Mouse (Mus musculus): ENCODE results near the gene Nlrp4b. TPM values are rescaled to one million over a fixed set of nuclear protein-coding genes. Genes with fewer than 3 reads are reported as not detected.
"Not testable (repeated sequence)": the region's sequence is repeated elsewhere in the genome, so short reads cannot be mapped to it uniquely, and the experiment has no call there.

The Nlrp4b gene
- not detected in 2 replicates for polyA plus RNA-seq (2015; fragmentation: Nextera tagmentation; extraction: Ambion mirVana)

GRCm38 (mm10) chr7:10687489-10687888 is at the start of gene Nlrp4b:
TSS of gene Nlrp4b (plus strand) at chr7:10687789.
- Histone ChIP-seq H3K4me1 (no peaks in the 10 kb centered on the region), H3K27ac (no peak within 1 kb of the TSS), H3K4me2 (no peak within 1 kb of the TSS), H3K36me3 (replicated peaks) (no peaks in the 10 kb centered on the region), H3K27me3 (replicated peaks) (no peaks in the 10 kb centered on the region), H3K9me3 (peaks cover 35% of the 10 kb centered on the region), H3K4me3 (no peak within 1 kb of the TSS), H3K9ac (no peak within 1 kb of the TSS)
- WGBS = 84% methylated on average over 1 of the region's 1 CpGs
- ATAC-seq (replicated peaks) = no peak

- no peak for ATAC-seq (replicated peaks)
- Histone ChIP-seq H3K9ac (no peak within 1 kb of the TSS), H3K4me1 (no peaks in the 10 kb centered on the region), H3K36me3 (replicated peaks) (no peaks in the 10 kb centered on the region), H3K9me3 (peaks cover 27% of the 10 kb centered on the region; the same call in 1 of the 2 replicates), H3K27ac (no peak within 1 kb of the TSS), H3K4me2 (no peak within 1 kb of the TSS), H3K27me3 (replicated peaks) (no peaks in the 10 kb centered on the region), H3K4me3 (no peak within 1 kb of the TSS)
Observed at GRCm38 (mm10) chr7:10754264-10754663, 66.7 kb downstream of the Nlrp4b start, which contains the start of gene Vmn1r71. TSS of gene Vmn1r71 (minus strand) at chr7:10754364.

DNA sequence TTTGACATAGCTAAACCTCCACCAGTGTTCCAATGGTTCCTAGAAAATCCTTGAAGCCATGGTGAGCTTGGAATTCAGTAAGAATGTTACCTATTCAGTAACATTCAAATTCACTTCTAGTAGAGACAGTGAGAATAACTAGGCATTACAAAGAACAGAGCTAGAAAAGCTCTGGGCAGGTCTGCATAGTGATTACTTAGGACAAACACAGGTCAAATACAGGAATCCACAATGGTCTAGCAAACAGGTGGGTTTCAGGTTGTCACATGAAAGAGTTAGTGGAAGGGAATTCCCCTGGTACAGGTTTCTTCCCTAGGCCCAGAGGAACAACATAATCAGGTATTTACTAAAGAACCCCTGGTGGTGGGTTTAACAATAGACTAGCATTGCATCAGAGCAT is 70.0 kb downstream of the Nlrp4b start:
- not testable (repeated sequence) for H3K4me2 ChIP-seq; H3K36me3 ChIP-seq (replicated peaks); H3K27ac ChIP-seq; H3K4me1 ChIP-seq; H3K9ac ChIP-seq; ATAC-seq (replicated peaks); H3K27me3 ChIP-seq (replicated peaks); H3K4me3 ChIP-seq
- peaks cover 29% of the 10 kb centered on the region; the same call in 1 of the 2 replicates for H3K9me3 ChIP-seq

Other genes starting within 250 kb of the Nlrp4b start
- gene Vmn1r67, start 244.5 kb upstream of the Nlrp4b start, polyA plus RNA-seq (2015; fragmentation: Nextera tagmentation; extraction: Ambion mirVana) = not detected in 2 replicates
- gene Zik1, start 192.4 kb upstream of the Nlrp4b start, polyA plus RNA-seq (2015; fragmentation: Nextera tagmentation; extraction: Ambion mirVana) = 47.9 and 54.1 TPM in 2 replicates
- gene Vmn1r68, start 129.3 kb upstream of the Nlrp4b start, polyA plus RNA-seq (2015; fragmentation: Nextera tagmentation; extraction: Ambion mirVana) = not detected in 2 replicates
- not detected in 2 replicates for gene Vmn1r69, start 74.1 kb upstream of the Nlrp4b start, polyA plus RNA-seq (2015; fragmentation: Nextera tagmentation; extraction: Ambion mirVana)
- not detected in 2 replicates for gene Vmn1r70, start 56.3 kb upstream of the Nlrp4b start, polyA plus RNA-seq (2015; fragmentation: Nextera tagmentation; extraction: Ambion mirVana)
- not detected in 2 replicates for gene Vmn1r71, start 66.6 kb downstream of the Nlrp4b start, polyA plus RNA-seq (2015; fragmentation: Nextera tagmentation; extraction: Ambion mirVana)
- not detected in 2 replicates for gene Zscan4b, start 217.3 kb downstream of the Nlrp4b start, polyA plus RNA-seq (2015; fragmentation: Nextera tagmentation; extraction: Ambion mirVana)

Measured in midbrain, embryonic 15.5 days (tissue).